Mouse (Mus musculus) c-Kit-positive CD71-negative TER-119-negative erythroid progenitor cells, embryonic 14.5 days (primary cell): Measurements from ENCODE around the gene Mfn1.

Experiments
- DNase-seq: peaks from one replicate; pipeline ENCODE4 v3.0.0-alpha.2; 2013; ENCODE audit warnings: low read depth

Mfn1 gene

GRCm38 (mm10) chr3:32611606-32612170 lies 82.4 kb downstream of the Mfn1 start:
- DNase-seq, result no peak

GRCm38 (mm10) chr3:32614786-32615185 lies 85.5 kb downstream of the Mfn1 start:
- no peak for DNase-seq

- no peak for DNase-seq
Measured at GRCm38 (mm10) chr3:32615376-32615775, 86.1 kb downstream of the Mfn1 start.

- DNase-seq, result no peak
Measured at GRCm38 (mm10) chr3:32616006-32616330, 86.7 kb downstream of the Mfn1 start.

GRCm38 (mm10) chr3:32616331-32617052 lies 87.2 kb downstream of the Mfn1 start, which contains the start of gene Gnb4:
Gene Gnb4 (minus strand): TSS chr3:32616585.
- no peak for DNase-seq

GRCm38 (mm10) chr3:32617053-32617642 lies 87.9 kb downstream of the Mfn1 start:
- DNase-seq, result no peak

GRCm38 (mm10) chr3:32621658-32622057 lies 92.4 kb downstream of the Mfn1 start:
- DNase-seq, result no peak

GRCm38 (mm10) chr3:32622106-32622505 lies 92.8 kb downstream of the Mfn1 start:
- DNase-seq, result no peak

- DNase-seq, result no peak
Measured at GRCm38 (mm10) chr3:32628141-32628540, 98.9 kb downstream of the Mfn1 start.
